Mouse (Mus musculus): ENCODE measurements around the gene Rnf40. TPM values are rescaled to one million over a fixed set of nuclear protein-coding genes. Genes with fewer than 3 reads are reported as not detected.

The Rnf40 gene
- polyA plus RNA-seq (2017; shearing (Covaris generic)) = 137 TPM

GRCm38 (mm10) chr7:127588011-127588871, at the start of gene Rnf40, which contains the start of gene Ccdc189:
Gene Rnf40, plus strand, starts transcription at chr7:127588767.
Gene Ccdc189, minus strand, starts transcription at chr7:127588595.

GRCm38 (mm10) chr7:127561340-127561858, 27.2 kb upstream of the Rnf40 start, which contains the start of gene Tmem265:
Gene Tmem265, plus strand, starts transcription at chr7:127561390.

GRCm38 (mm10) chr7:127572895-127573471, 15.6 kb upstream of the Rnf40 start, which contains the start of gene Phkg2:
Gene Phkg2, plus strand, starts transcription at chr7:127573340.

GRCm38 (mm10) chr7:127614891-127615843, 26.6 kb downstream of the Rnf40 start, which contains the start of gene Zfp629:
Gene Zfp629, minus strand, starts transcription at chr7:127615797.

Other genes starting within 250 kb of the Rnf40 start
- 0.34 TPM for gene Zfp768, start 243.2 kb upstream of the Rnf40 start, polyA plus RNA-seq (2017; shearing (Covaris generic))
- gene Zfp747, start 212.7 kb upstream of the Rnf40 start, polyA plus RNA-seq (2017; shearing (Covaris generic)) = 18.2 TPM
- 7.5 TPM for gene 9130019O22Rik, start 201.6 kb upstream of the Rnf40 start, polyA plus RNA-seq (2017; shearing (Covaris generic))
- gene E430018J23Rik, start 195.1 kb upstream of the Rnf40 start, polyA plus RNA-seq (2017; shearing (Covaris generic)) = 6.0 TPM
- 12.8 TPM for gene Zfp764, start 181.9 kb upstream of the Rnf40 start, polyA plus RNA-seq (2017; shearing (Covaris generic))
- 40.2 TPM for gene Zfp688, start 166.7 kb upstream of the Rnf40 start, polyA plus RNA-seq (2017; shearing (Covaris generic))
- gene Zfp689, start 139.6 kb upstream of the Rnf40 start, polyA plus RNA-seq (2017; shearing (Covaris generic)) = 8.9 TPM
- 145 TPM for gene Prr14, start 129.2 kb upstream of the Rnf40 start, polyA plus RNA-seq (2017; shearing (Covaris generic))
- 12.4 TPM for gene Fbrs, start 109.6 kb upstream of the Rnf40 start, polyA plus RNA-seq (2017; shearing (Covaris generic))
- gene Srcap, start 76.8 kb upstream of the Rnf40 start, polyA plus RNA-seq (2017; shearing (Covaris generic)) = 92.7 TPM
- 9.3 TPM for gene Gm42715, start 69.2 kb upstream of the Rnf40 start, polyA plus RNA-seq (2017; shearing (Covaris generic))
- 10.7 TPM for gene Tmem265, start 27.4 kb upstream of the Rnf40 start, polyA plus RNA-seq (2017; shearing (Covaris generic))
- 99.1 TPM for gene Phkg2, start 15.4 kb upstream of the Rnf40 start, polyA plus RNA-seq (2017; shearing (Covaris generic))
- gene Ccdc189, start 172 bp upstream of the Rnf40 start, polyA plus RNA-seq (2017; shearing (Covaris generic)) = 0.99 TPM
- gene Zfp629, start 27.0 kb downstream of the Rnf40 start, polyA plus RNA-seq (2017; shearing (Covaris generic)) = 1.3 TPM
- gene Bcl7c, start 120.2 kb downstream of the Rnf40 start, polyA plus RNA-seq (2017; shearing (Covaris generic)) = 20.6 TPM
- gene Ctf1, start 124.0 kb downstream of the Rnf40 start, polyA plus RNA-seq (2017; shearing (Covaris generic)) = not detected
- gene Ctf2, start 143.4 kb downstream of the Rnf40 start, polyA plus RNA-seq (2017; shearing (Covaris generic)) = not detected
- 0.89 TPM for gene Fbxl19, start 155.8 kb downstream of the Rnf40 start, polyA plus RNA-seq (2017; shearing (Covaris generic))
- 32.8 TPM for gene Orai3, start 181.0 kb downstream of the Rnf40 start, polyA plus RNA-seq (2017; shearing (Covaris generic))
- 1.5 TPM for gene Setd1a, start 187.9 kb downstream of the Rnf40 start, polyA plus RNA-seq (2017; shearing (Covaris generic))
- not detected for gene Gm49388, start 196.8 kb downstream of the Rnf40 start, polyA plus RNA-seq (2017; shearing (Covaris generic))
- 4.9 TPM for gene Hsd3b7, start 211.8 kb downstream of the Rnf40 start, polyA plus RNA-seq (2017; shearing (Covaris generic))
- 168 TPM for gene Stx4a, start 235.5 kb downstream of the Rnf40 start, polyA plus RNA-seq (2017; shearing (Covaris generic))
- gene Stx1b, start 235.8 kb downstream of the Rnf40 start, polyA plus RNA-seq (2017; shearing (Covaris generic)) = not detected